Mouse (Mus musculus): Measurements from ENCODE around the gene Ppp1r9a. TPM values are rescaled to one million over a fixed set of nuclear protein-coding genes. Genes with fewer than 3 reads are reported as not detected.

Gene Ppp1r9a
- total and polyA plus RNA-seq, 3 experiments: 4.6 to 11.8 (median 10.9) TPM

- H3K36me3 ChIP-seq (ENCODE audit: control insufficient read depth, insufficient read depth, low read length): no peaks in the 10 kb centered on the region
- no peaks in the 10 kb centered on the region for H3K4me1 ChIP-seq (ENCODE audit: control insufficient read depth, insufficient read depth, low read length)
- DNase-seq: no peak
- intact Hi-C loops (cut with DNase I): no loop called here
- H3K79me2 ChIP-seq (replicated peaks; ENCODE audit: control insufficient read depth, insufficient read depth, low read length): no peaks in the 10 kb centered on the region
- no peak overlapping the region for H3K27ac ChIP-seq
- no peak overlapping the region for H3K9ac ChIP-seq (ENCODE audit: low read depth, low read length)
- TF ChIP-seq EP300 (IDR thresholded peaks at IDR 0.05; ENCODE audit: insufficient read depth, low read depth, low read length): no peak
- no peak for TF ChIP-seq POLR2A (IDR thresholded peaks at IDR 0.05; ENCODE audit: insufficient read depth, low read depth, low read length)
- TF ChIP-seq CTCF (IDR thresholded peaks at IDR 0.05): no peak
- no peaks in the 10 kb centered on the region for H3K27me3 ChIP-seq (ENCODE audit: control insufficient read depth, insufficient read depth, low read length)
- no peak overlapping the region for H3K4me3 ChIP-seq
- 85% methylated on average over 5 of the region's 5 CpGs for WGBS
These were observed 295.9 kb downstream of the Ppp1r9a start for GRCm38 (mm10) chr6:5198590-5198989.

GRCm38 (mm10) chr6:5199376-5199905 lies 296.7 kb downstream of the Ppp1r9a start:
- 90% methylated on average over 8 of the region's 8 CpGs for WGBS
- no peak for DNase-seq
- H3K27me3 ChIP-seq (ENCODE audit: control insufficient read depth, insufficient read depth, low read length): no peaks in the 10 kb centered on the region
- no peak overlapping the region for H3K27ac ChIP-seq
- no peak overlapping the region for H3K4me3 ChIP-seq
- TF ChIP-seq CTCF (IDR thresholded peaks at IDR 0.05) (no peak), POLR2A (IDR thresholded peaks at IDR 0.05; ENCODE audit: insufficient read depth, low read depth, low read length) (no peak), EP300 (IDR thresholded peaks at IDR 0.05; ENCODE audit: insufficient read depth, low read depth, low read length) (no peak)
- no peaks in the 10 kb centered on the region for H3K36me3 ChIP-seq (ENCODE audit: control insufficient read depth, insufficient read depth, low read length)
- intact Hi-C loops (cut with DNase I): no loop called here
- H3K9ac ChIP-seq (ENCODE audit: low read depth, low read length): no peak overlapping the region
- no peaks in the 10 kb centered on the region for H3K79me2 ChIP-seq (replicated peaks; ENCODE audit: control insufficient read depth, insufficient read depth, low read length)
- H3K4me1 ChIP-seq (ENCODE audit: control insufficient read depth, insufficient read depth, low read length): no peaks in the 10 kb centered on the region

- H3K36me3 ChIP-seq (ENCODE audit: control insufficient read depth, insufficient read depth, low read length): no peaks in the 10 kb centered on the region
- no peak for DNase-seq
- H3K4me1 ChIP-seq (ENCODE audit: control insufficient read depth, insufficient read depth, low read length): no peaks in the 10 kb centered on the region
- no peak for TF ChIP-seq POLR2A (IDR thresholded peaks at IDR 0.05; ENCODE audit: insufficient read depth, low read depth, low read length)
- TF ChIP-seq EP300 (IDR thresholded peaks at IDR 0.05; ENCODE audit: insufficient read depth, low read depth, low read length): no peak
- TF ChIP-seq CTCF (IDR thresholded peaks at IDR 0.05): no peak
- intact Hi-C loops (cut with DNase I): no loop called here
- H3K4me3 ChIP-seq: no peak overlapping the region
- H3K9ac ChIP-seq (ENCODE audit: low read depth, low read length): no peak overlapping the region
- WGBS: 84% methylated on average over 3 of the region's 3 CpGs
- H3K27ac ChIP-seq: no peak overlapping the region
- H3K27me3 ChIP-seq (ENCODE audit: control insufficient read depth, insufficient read depth, low read length): no peaks in the 10 kb centered on the region
- no peaks in the 10 kb centered on the region for H3K79me2 ChIP-seq (replicated peaks; ENCODE audit: control insufficient read depth, insufficient read depth, low read length)
These were observed 297.2 kb downstream of the Ppp1r9a start for GRCm38 (mm10) chr6:5199916-5200315.

DNA sequence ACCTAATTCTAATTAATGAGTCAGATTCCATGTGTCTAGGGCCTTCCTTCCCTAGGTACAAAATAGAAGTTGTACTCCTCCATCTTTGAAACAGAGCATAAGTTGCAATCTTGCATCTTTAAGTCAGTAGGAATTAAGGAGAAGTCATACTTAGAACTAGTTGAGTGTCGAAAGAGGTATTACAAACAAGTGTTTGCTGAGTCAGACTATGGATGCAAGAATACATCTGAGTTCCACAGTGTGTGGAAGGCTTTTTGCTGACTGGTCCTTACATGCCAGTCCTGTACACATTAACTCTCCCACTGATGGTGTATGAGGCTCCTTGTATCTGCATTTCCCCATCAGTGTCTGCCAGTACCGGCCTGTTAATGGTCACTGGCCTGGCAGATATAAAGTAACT lies 305.1 kb downstream of the Ppp1r9a start:
- H3K9ac ChIP-seq (ENCODE audit: low read depth, low read length): no peak overlapping the region
- H3K4me3 ChIP-seq: no peak overlapping the region
- no peak overlapping the region for H3K27ac ChIP-seq
- intact Hi-C loops (cut with DNase I): no loop called here
- H3K79me2 ChIP-seq (replicated peaks; ENCODE audit: control insufficient read depth, insufficient read depth, low read length): no peaks in the 10 kb centered on the region
- H3K27me3 ChIP-seq (ENCODE audit: control insufficient read depth, insufficient read depth, low read length): no peaks in the 10 kb centered on the region
- H3K36me3 ChIP-seq (ENCODE audit: control insufficient read depth, insufficient read depth, low read length): no peaks in the 10 kb centered on the region
- 86% methylated on average over 2 of the region's 2 CpGs for WGBS
- TF ChIP-seq CTCF (IDR thresholded peaks at IDR 0.05) (no peak), POLR2A (IDR thresholded peaks at IDR 0.05; ENCODE audit: insufficient read depth, low read depth, low read length) (no peak)
- DNase-seq: no peak
- no peaks in the 10 kb centered on the region for H3K4me1 ChIP-seq (ENCODE audit: control insufficient read depth, insufficient read depth, low read length)

Other genes starting within 250 kb of the Ppp1r9a start
- gene Sgce, start 155.7 kb upstream of the Ppp1r9a start, total RNA-seq (2021): 10 to 100 TPM; 19.4 to 19.5 TPM
- gene Sgce, start 155.7 kb upstream of the Ppp1r9a start, polyA plus RNA-seq (2012; rRNA removed): 12.5 and 19.7 TPM in 2 replicates
- 1 to 10 TPM; 1.0 to 1.1 TPM for gene Peg10, start 155.6 kb upstream of the Ppp1r9a start, total RNA-seq (2021)
- 0.55 and 0.85 TPM in 2 replicates for gene Peg10, start 155.6 kb upstream of the Ppp1r9a start, polyA plus RNA-seq (2012; rRNA removed)